Mouse (Mus musculus) CH12.LX (cell line): ENCODE measurements around the gene Rgl1. TPM values are rescaled to one million over a fixed set of nuclear protein-coding genes. Genes with fewer than 3 reads are reported as not detected.

Experiments used
- DNase-seq: peaks from one replicate; pipeline ENCODE4 v3.0.0-alpha.2; 2013; ENCODE audit errors: extremely low read depth
- H3K27ac ChIP-seq: 2 replicates; pipeline ENCODE4 v1.5.1; 2012; ENCODE audit warnings: low read depth, mild to moderate bottlenecking, control low read depth, moderate library complexity; ENCODE audit not compliant: insufficient read depth
- H3K27me3 ChIP-seq: replicated peaks from 2 replicates; pipeline ENCODE3; 2012; ENCODE audit warnings: inconsistent platforms
- H3K36me3 ChIP-seq, 2 experiments: replicated peaks in 1 of 2; 2 replicates each; pipeline versions ENCODE3 to v1.6.1; 2012; ENCODE audit warnings: inconsistent platforms in 1 of 2, low read length in 1 of 2, mild to moderate bottlenecking in 1 of 2, mixed read lengths in 1 of 2, moderate library complexity in 1 of 2; ENCODE audit not compliant: control insufficient read depth in 1 of 2, insufficient read depth in 1 of 2
- H3K4me1 ChIP-seq, 2 experiments: 2 replicates each; pipeline ENCODE4 v1.6.1; 2012; ENCODE audit warnings: inconsistent platforms in 1 of 2, moderate library complexity in 1 of 2; ENCODE audit not compliant: insufficient read depth in 2 of 2, control insufficient read depth in 1 of 2
- H3K4me2 ChIP-seq: 2 replicates; pipeline ENCODE4 v1.6.1; 2012; ENCODE audit warnings: low read depth, mild to moderate bottlenecking, control low read depth; ENCODE audit not compliant: poor library complexity, insufficient read depth, severe bottlenecking
- H3K4me3 ChIP-seq, 3 experiments: fragments of 150-350 bp in 1 of 3; sonication (generic) in 1 of 3; replicated peaks in 1 of 3; 2 replicates each; pipeline versions ENCODE3 to v1.5.1; 2011 to 2012; ENCODE audit warnings: low read depth in 2 of 3, low read length in 2 of 3, mild to moderate bottlenecking in 2 of 3, moderate library complexity in 2 of 3, control low read depth in 1 of 3, improper control_type of control experiment in 1 of 3, inconsistent platforms in 1 of 3, mixed read lengths in 1 of 3; ENCODE audit not compliant: poor library complexity in 1 of 3
- H3K79me2 ChIP-seq: replicated peaks from 2 replicates; pipeline ENCODE4 v1.6.1; 2012; ENCODE audit warnings: mild to moderate bottlenecking, moderate library complexity; ENCODE audit not compliant: control insufficient read depth, poor library complexity, insufficient read depth, severe bottlenecking; ENCODE audit errors: extremely low read depth
- H3K9ac ChIP-seq: 2 replicates; pipeline ENCODE4 v1.6.1; 2012; ENCODE audit warnings: low read depth, mild to moderate bottlenecking, control low read depth, moderate library complexity; ENCODE audit not compliant: insufficient read depth
- H3K9me3 ChIP-seq: replicated peaks from 2 replicates; pipeline ENCODE3; 2012; ENCODE audit warnings: low read length, inconsistent platforms, mixed read lengths
- BHLHE40 ChIP-seq: IDR thresholded peaks from 2 replicates; pipeline ENCODE4 v1.6.1; 2011; ENCODE audit warnings: mild to moderate bottlenecking, low read depth, low read length, improper control_type of control experiment
- CTCF ChIP-seq, 2 experiments: IDR thresholded peaks in 1 of 2; conservative IDR thresholded peaks in 1 of 2; 2 replicates each; pipeline ENCODE4 v1.5.1; 2011 to 2012; ENCODE audit warnings: low read depth in 2 of 2, low read length in 2 of 2, improper control_type of control experiment in 1 of 2, inconsistent platforms in 1 of 2, mild to moderate bottlenecking in 1 of 2, moderate library complexity in 1 of 2
- E2F4 ChIP-seq: IDR thresholded peaks from 2 replicates; pipeline ENCODE4 v1.6.1; 2011; ENCODE audit warnings: low read depth, low read length, improper control_type of control experiment; ENCODE audit not compliant: insufficient replicate concordance
- ELF1 ChIP-seq: IDR thresholded peaks from 2 replicates; pipeline ENCODE4 v1.6.1; 2014; ENCODE audit warnings: low read depth, mild to moderate bottlenecking, inconsistent platforms, low read length, improper control_type of control experiment
- EP300 ChIP-seq: IDR thresholded peaks from 2 replicates; pipeline ENCODE4 v1.6.1; 2011; ENCODE audit warnings: low read length, improper control_type of control experiment
- HCFC1 ChIP-seq: IDR thresholded peaks from 2 replicates; pipeline ENCODE4 v1.6.1; 2012; ENCODE audit warnings: low read depth, mild to moderate bottlenecking, inconsistent platforms, low read length, improper control_type of control experiment
- IRF4 ChIP-seq: IDR thresholded peaks from 2 replicates; pipeline ENCODE4 v1.6.1; 2014; ENCODE audit warnings: low read depth, mild to moderate bottlenecking, inconsistent platforms, low read length, improper control_type of control experiment
- JUND ChIP-seq: conservative IDR thresholded peaks from 2 replicates; pipeline ENCODE4 v1.6.1; 2011; ENCODE audit warnings: low read depth, low read length, improper control_type of control experiment
- MAZ ChIP-seq: IDR thresholded peaks from 2 replicates; pipeline ENCODE4 v1.6.1; 2012; ENCODE audit warnings: low read depth, mild to moderate bottlenecking, inconsistent platforms, low read length, improper control_type of control experiment, moderate library complexity
- MEF2A ChIP-seq: IDR thresholded peaks from 2 replicates; pipeline ENCODE4 v1.6.1; 2014; ENCODE audit warnings: low read depth, mild to moderate bottlenecking, inconsistent platforms, low read length, improper control_type of control experiment, borderline replicate concordance
- MXI1 ChIP-seq: IDR thresholded peaks from 2 replicates; pipeline ENCODE4 v1.6.1; 2011; ENCODE audit warnings: mild to moderate bottlenecking, low read depth, low read length, improper control_type of control experiment
- NELFE ChIP-seq: IDR thresholded peaks from 2 replicates; pipeline ENCODE4 v1.6.1; 2011; ENCODE audit warnings: low read depth, low read length, improper control_type of control experiment
- PAX5 ChIP-seq: IDR thresholded peaks from 2 replicates; pipeline ENCODE4 v1.6.1; 2012; ENCODE audit warnings: low read length, inconsistent platforms, mixed read lengths
- POLR2A ChIP-seq: IDR thresholded peaks from 2 replicates; pipeline ENCODE4 v1.6.1; 2011; ENCODE audit warnings: low read depth, mild to moderate bottlenecking, improper control_type of control experiment, low read length
- POLR2AphosphoS2 ChIP-seq: IDR thresholded peaks from 2 replicates; pipeline ENCODE4 v1.6.1; 2011; ENCODE audit warnings: low read depth, low read length, improper control_type of control experiment
- RAD21 ChIP-seq: IDR thresholded peaks from 2 replicates; pipeline ENCODE4 v1.6.1; 2011; ENCODE audit warnings: low read depth, mild to moderate bottlenecking, low read length, improper control_type of control experiment, moderate library complexity
- RCOR1 ChIP-seq: conservative IDR thresholded peaks from 2 replicates; pipeline ENCODE4 v1.6.1; 2012; ENCODE audit warnings: low read depth, mild to moderate bottlenecking, inconsistent platforms, low read length, improper control_type of control experiment
- SMC3 ChIP-seq: IDR thresholded peaks from 2 replicates; pipeline ENCODE4 v1.6.1; 2011; ENCODE audit warnings: low read depth, low read length, improper control_type of control experiment
- TCF12 ChIP-seq: IDR thresholded peaks from 2 replicates; pipeline ENCODE4 v1.6.1; 2014; ENCODE audit warnings: low read depth, mild to moderate bottlenecking, inconsistent platforms, low read length, improper control_type of control experiment
- UBTF ChIP-seq: IDR thresholded peaks from 2 replicates; pipeline ENCODE4 v1.6.1; 2012; ENCODE audit warnings: low read depth, mild to moderate bottlenecking, inconsistent platforms, low read length, improper control_type of control experiment, moderate library complexity
- USF2 ChIP-seq: conservative IDR thresholded peaks from 2 replicates; pipeline ENCODE4 v1.6.1; 2011; ENCODE audit warnings: low read depth, low read length, improper control_type of control experiment
- ZC3H11A ChIP-seq: IDR thresholded peaks from 2 replicates; pipeline ENCODE4 v1.6.1; 2012; ENCODE audit warnings: low read depth, mild to moderate bottlenecking, inconsistent platforms, low read length, improper control_type of control experiment
- ZKSCAN1 ChIP-seq: IDR thresholded peaks from 2 replicates; pipeline ENCODE4 v1.6.1; 2012; ENCODE audit warnings: low read depth, inconsistent platforms, low read length, improper control_type of control experiment, borderline replicate concordance
- ZMIZ1 ChIP-seq: IDR thresholded peaks from 2 replicates; pipeline ENCODE4 v1.6.1; 2012; ENCODE audit warnings: low read depth, mild to moderate bottlenecking, inconsistent platforms, low read length, improper control_type of control experiment
- ZNF384 ChIP-seq: IDR thresholded peaks from 2 replicates; pipeline ENCODE4 v1.6.1; 2012; ENCODE audit warnings: low read depth, low read length, improper control_type of control experiment, inconsistent platforms
- dilution Hi-C: fragments of 300-500 bp; cut with MboI; formaldehyde crosslinking; loops from 2 replicates; pipeline ENCODE4 v1.14.3; 2020; ENCODE audit warnings: low sequenced_read_pairs; ENCODE audit not compliant: extremely low pct_unique_long_range_greater_than_20kb, extremely low pct_ligation_motif_present
- in situ Hi-C: fragments of 300-500 bp; cut with MboI; formaldehyde crosslinking; loops from 3 replicates; pipeline ENCODE4 v1.14.3; 2019; ENCODE audit warnings: low sequenced_read_pairs, low pct_ligation_motif_present, low pct_unique_long_range_greater_than_20kb, mixed read lengths
- polyA plus RNA-seq: library from polyadenylated mRNA; unstranded; fragments of >175 nt; gene quantifications from 2 replicates; pipeline ENCODE4 v1.2.1, GENCODE M21; 2012; ENCODE audit warnings: low read depth; ENCODE audit not compliant: insufficient read length
- total RNA-seq, 2 experiments: library from RNA; depleted of rRNA; stranded (reverse); fragments of 300-350 nt in 1 of 2; fragments of >200 nt in 1 of 2; gene quantifications; 2 replicates each; pipeline ENCODE4 v1.2.3; 2012 to 2014

Rgl1 gene
- total and polyA plus RNA-seq, 3 experiments: 0.25 to 1.7 (median 0.74) TPM

DNA sequence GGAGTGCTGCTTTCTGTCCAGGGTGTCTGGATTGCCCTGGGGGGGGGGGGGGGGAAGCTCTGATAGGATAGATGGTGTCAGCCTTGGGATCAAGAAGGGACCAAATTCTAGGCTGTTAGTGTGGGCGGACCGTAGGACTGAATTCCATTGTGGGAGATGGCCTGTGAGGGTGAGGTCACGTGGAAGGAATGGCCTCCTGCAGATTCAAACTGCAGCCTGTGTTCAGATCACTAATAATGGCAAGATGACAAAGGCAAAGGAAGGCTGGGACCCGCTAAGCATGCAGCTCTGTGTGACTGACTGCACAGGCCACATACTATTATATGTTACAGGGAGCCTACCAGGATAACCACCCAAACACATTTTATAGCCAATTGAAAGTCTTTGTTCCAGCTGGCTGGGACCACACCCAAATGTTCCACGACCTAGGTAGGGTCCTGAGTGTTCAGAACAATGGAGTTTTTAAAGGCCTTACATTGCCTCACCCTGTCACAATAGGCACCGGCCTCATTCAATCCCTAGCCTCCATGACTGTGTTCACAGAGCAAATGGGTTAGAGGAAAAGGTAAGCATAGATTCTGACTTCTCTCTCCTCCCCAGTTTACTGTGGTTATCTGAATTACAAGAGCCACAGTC is 27.5 kb upstream of the Rgl1 start:
- no peaks in the 10 kb centered on the region for H3K79me2 ChIP-seq
- H3K36me3 ChIP-seq: no peaks in the 10 kb centered on the region
- DNase-seq: no peak
- no peaks in the 10 kb centered on the region for H3K27me3 ChIP-seq
- no peaks in the 10 kb centered on the region for H3K9me3 ChIP-seq
- peaks cover 8 to 29% of the 10 kb centered on the region in 2 experiments; a peak in 3 of 4 replicates for H3K4me1 ChIP-seq
- TF ChIP-seq IRF4 (no peak), CTCF (conservative IDR thresholded peaks at IDR 0.05 in 1 of 2, IDR thresholded peaks at IDR 0.05 in 1 of 2; ENCODE audit: low read depth in 2 of 2, low read length in 2 of 2) (no peak), SMC3 (no peak), ZNF384 (no peak), POLR2A (no peak), NELFE (no peak), ZKSCAN1 (no peak), BHLHE40 (no peak)
- no peak overlapping the region for H3K4me2 ChIP-seq
- dilution Hi-C loops: no loop called here
- no peak overlapping the region for H3K9ac ChIP-seq
- in situ Hi-C loops: loop anchor here (10.0 to 25.0 kb wide), 2 partner anchors 111 to 594 kb away; partner anchors contain the start of gene Smg7
- no peak overlapping the region for H3K27ac ChIP-seq
- H3K4me3 ChIP-seq: no peak overlapping the region

DNA sequence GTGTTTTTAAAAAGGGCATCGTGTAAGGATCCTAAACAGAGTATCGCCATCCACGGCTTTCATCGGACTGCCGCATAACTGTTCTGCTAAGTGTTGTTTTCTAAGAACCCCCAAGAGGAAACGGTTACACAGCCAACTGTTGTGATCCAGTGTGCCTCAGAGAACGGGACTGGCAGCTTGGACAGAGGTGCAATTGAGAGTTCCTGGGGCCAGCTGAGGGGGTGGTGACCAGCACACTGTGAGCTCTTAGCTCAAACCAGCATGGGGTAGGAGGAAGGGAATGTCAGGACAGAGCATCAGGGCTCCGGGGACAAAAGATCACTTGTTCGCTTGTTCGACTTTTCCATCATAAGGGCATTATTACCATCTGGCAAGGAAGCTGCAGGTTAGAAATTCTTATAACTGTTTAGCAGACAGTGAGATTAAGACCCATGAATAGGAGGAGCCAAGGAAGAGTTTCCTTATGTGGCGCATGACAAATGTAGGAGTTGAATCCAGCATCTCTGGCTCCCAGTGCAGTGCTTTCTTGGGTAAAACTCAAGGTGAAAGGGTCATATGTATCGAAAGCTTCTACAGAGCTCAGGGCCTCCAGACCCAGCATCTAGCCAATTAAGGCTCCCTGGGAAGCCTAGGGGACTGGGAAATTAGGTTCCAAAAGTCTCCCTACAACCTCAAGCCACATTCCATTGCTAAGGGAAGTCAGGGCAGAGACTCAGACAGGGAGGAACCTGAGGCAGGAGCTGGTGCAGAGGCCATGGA is 26.8 kb upstream of the Rgl1 start:
- H3K9ac ChIP-seq: no peak overlapping the region
- DNase-seq: no peak
- in situ Hi-C loops: loop anchor here (10.0 to 25.0 kb wide), 2 partner anchors 112 to 594 kb away; partner anchors contain the start of gene Smg7
- TF ChIP-seq NELFE (no peak), POLR2AphosphoS2 (no peak), CTCF (conservative IDR thresholded peaks at IDR 0.05 in 1 of 2, IDR thresholded peaks at IDR 0.05 in 1 of 2; ENCODE audit: low read depth in 2 of 2, low read length in 2 of 2) (no peak), UBTF (no peak), ZC3H11A (no peak), PAX5 (no peak), RAD21 (no peak), MXI1 (no peak), ELF1 (no peak), USF2 (no peak), RCOR1 (no peak), ZMIZ1 (no peak), TCF12 (no peak), E2F4 (no peak), ZNF384 (no peak), EP300 (no peak), HCFC1 (no peak), MEF2A (no peak), JUND (no peak), MAZ (no peak)
- H3K27me3 ChIP-seq: no peaks in the 10 kb centered on the region
- no peak overlapping the region for H3K4me3 ChIP-seq
- no peaks in the 10 kb centered on the region for H3K9me3 ChIP-seq
- H3K36me3 ChIP-seq: no peaks in the 10 kb centered on the region
- no peaks in the 10 kb centered on the region for H3K79me2 ChIP-seq
- peaks cover 6 to 22% of the 10 kb centered on the region in 2 experiments; a peak in 3 of 4 replicates for H3K4me1 ChIP-seq
- no peak overlapping the region for H3K27ac ChIP-seq
- no peak overlapping the region for H3K4me2 ChIP-seq
- dilution Hi-C loops: no loop called here
